ENCODE assay signal across 19 mouse cellular contexts in genomic region chr1:185967816-185968215, GRCm38 (mm10).
"Had no signal": no experiment of that assay in that cellular context is flagged by ENCODE, and none has a peak within 500 bp of the region (broad histone marks: within the 10 kb centered on the region; RNA-seq: fewer than 3 reads in every experiment).

No protein-coding gene starts in this region.

- H3K9ac ChIP-seq: intestine, embryonic 15.5 days; limb, embryonic 15.5 days; liver, embryonic 14.5 days; liver, postnatal 0 days; midbrain, embryonic 15.5 days; neural tube, embryonic 12.5 days; neural tube, embryonic 15.5 days; stomach, embryonic 15.5 days had no signal

- ATAC-seq: intestine, embryonic 15.5 days; liver, postnatal 0 days; midbrain, embryonic 15.5 days had no signal

- H3K4me3 ChIP-seq: intestine, embryonic 15.5 days; layer of hippocampus, adult 2 months; limb, embryonic 15.5 days; midbrain, embryonic 15.5 days; neural tube, embryonic 12.5 days; neural tube, embryonic 15.5 days; stomach, embryonic 15.5 days had no signal

- H3K27ac ChIP-seq: intestine, embryonic 15.5 days; kidney, postnatal 0 days; layer of hippocampus, adult 2 months; limb, embryonic 15.5 days; liver, embryonic 14.5 days; midbrain, embryonic 15.5 days; neural tube, embryonic 12.5 days; neural tube, embryonic 15.5 days; stomach, embryonic 15.5 days had no signal

- H3K27me3 ChIP-seq: intestine, embryonic 15.5 days; limb, embryonic 15.5 days; midbrain, embryonic 15.5 days; neural tube, embryonic 12.5 days; neural tube, embryonic 15.5 days; stomach, embryonic 15.5 days had no signal

- H3K4me2 ChIP-seq: intestine, embryonic 15.5 days; limb, embryonic 15.5 days; liver, embryonic 11.5 days; midbrain, embryonic 11.5 days; midbrain, embryonic 15.5 days; neural tube, embryonic 12.5 days; neural tube, embryonic 15.5 days; stomach, embryonic 15.5 days had no signal

- H3K36me3 ChIP-seq: intestine, embryonic 15.5 days; limb, embryonic 15.5 days; midbrain, embryonic 15.5 days; neural tube, embryonic 12.5 days; neural tube, embryonic 15.5 days; stomach, embryonic 15.5 days had no signal

- H3K9me3 ChIP-seq: intestine, embryonic 15.5 days; limb, embryonic 15.5 days; midbrain, embryonic 15.5 days; neural tube, embryonic 12.5 days; neural tube, embryonic 15.5 days; stomach, embryonic 15.5 days had no signal

- H3K4me1 ChIP-seq: intestine, embryonic 15.5 days; midbrain, embryonic 15.5 days; neural tube, embryonic 12.5 days; stomach, embryonic 15.5 days had no signal

- DNase-seq: kidney, adult 11 months; kidney, postnatal 25 days; layer of hippocampus, adult 9-11 months; liver, postnatal 0 days; right cerebral cortex, adult 18-20 months; right cerebral cortex, postnatal 25 days; spleen, adult 18-20 months; thymus, postnatal 25 days had no signal
